Mouse (Mus musculus) CD8-positive naive resting alpha-beta T cell, adult 2 months (primary cell): ENCODE results near the gene Creb3l2.

Source experiments
- DNase-seq, 2 experiments: peaks; one replicate each; pipeline ENCODE4 v3.0.0; 2022; ENCODE audit warnings: low read depth in 2 of 2, low spot score in 2 of 2

Gene Creb3l2

DNA sequence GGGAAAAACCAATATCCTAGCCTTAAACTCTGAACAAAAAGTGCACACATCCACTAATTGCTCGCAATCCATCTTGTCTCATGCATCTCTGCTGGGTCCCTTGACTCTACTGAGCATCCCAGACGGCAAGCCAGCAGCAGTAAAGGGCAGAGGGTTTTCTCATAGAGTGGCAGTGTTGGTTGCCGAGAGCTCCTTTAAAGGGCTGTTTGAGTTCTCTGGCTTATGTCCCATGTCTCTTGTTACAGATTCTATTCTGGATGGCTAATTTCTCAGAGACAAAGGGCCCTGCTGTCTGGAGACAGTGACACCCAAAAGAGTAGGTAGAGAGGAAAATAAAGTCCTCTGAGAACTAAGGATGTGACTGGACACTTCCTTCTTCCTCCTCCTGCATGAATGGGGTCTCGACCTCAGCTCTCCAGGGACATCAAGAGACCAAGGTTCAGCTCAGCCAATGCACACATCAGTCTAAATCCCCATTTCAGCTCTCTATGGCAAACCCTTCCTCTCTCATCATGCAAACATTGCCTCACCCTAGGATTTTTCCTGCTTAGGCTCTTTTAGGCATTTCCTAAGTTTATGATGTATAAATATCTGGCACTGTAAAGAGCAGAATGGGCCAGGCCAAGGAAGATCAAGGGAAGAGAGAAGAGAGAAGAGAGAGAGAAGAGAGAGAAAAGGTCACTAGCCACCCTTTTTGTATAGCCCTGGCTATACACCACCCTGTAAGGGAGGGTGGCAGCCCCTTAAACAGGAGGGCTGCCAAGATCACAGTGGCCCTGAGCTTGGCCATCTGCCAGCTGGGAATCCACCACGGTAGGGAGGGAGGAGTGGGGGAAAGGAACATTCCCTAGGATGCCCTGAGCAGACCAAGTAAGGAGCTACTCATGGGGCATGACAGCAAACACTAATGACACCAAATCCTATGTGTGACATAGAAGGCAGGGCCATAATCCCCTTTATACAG lies 111.8 kb downstream of the Creb3l2 start:
- DNase-seq = no peak

GRCm38 (mm10) chr6:37329376-37329775 lies 112.6 kb downstream of the Creb3l2 start:
- DNase-seq = no peak

DNA sequence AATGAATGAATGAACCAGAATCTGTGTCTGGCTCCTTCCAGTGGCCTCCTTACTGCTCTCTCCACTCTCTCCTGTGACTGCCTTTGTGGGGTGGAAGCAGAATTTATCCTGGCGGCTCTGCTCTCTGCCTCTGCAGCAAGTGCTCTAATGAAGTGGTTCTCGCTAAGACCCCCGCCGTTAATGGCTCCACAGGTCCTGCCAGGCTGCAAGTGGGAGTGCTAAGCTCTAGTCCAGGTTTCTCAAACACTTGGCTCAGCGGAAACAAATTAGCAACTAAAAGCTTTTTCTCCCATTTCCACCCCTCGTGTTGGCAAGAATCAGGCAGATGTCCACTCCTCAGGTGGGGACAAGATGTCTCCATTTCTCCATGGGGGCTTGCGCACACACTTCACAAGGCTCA lies 113.3 kb downstream of the Creb3l2 start:
- no peak for DNase-seq

DNA sequence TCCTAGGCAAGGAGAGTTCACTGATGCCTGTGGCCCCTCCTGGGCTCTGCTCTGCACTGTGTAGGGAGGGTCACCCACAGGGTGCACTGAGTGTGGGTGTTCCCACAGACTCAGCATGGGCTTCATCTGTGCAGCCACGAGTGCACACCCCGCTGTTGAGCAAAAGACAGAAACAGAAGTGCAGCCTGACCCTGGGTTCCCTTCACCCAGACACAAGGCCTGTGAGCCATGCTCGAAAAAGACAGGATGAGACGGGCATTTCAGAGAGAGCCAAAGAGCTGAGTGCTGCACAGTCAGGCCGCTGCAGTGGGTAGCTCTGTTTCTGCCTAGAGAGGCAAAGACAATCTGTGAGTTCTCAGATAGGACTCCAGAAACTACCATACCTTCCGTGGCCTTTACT lies 114.4 kb downstream of the Creb3l2 start:
- no peak for DNase-seq

DNA sequence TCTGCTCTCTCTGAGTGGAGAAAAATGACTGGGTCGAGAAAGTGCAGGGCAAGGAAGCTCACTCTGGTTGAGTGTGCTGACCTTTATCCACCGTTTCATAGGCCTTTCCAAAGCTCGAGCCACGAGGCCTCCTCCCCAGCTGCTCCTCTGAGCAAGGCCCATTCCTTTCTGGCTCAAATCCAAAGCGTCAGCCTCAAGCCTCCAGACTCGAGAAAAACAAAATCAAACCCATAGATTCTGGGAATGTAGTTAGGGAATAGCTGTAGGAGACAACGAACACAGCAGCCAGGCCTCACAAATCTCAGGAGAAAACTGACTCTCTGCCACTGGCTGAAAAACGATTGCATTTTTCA lies 115.4 kb downstream of the Creb3l2 start:
- no peak for DNase-seq

DNA sequence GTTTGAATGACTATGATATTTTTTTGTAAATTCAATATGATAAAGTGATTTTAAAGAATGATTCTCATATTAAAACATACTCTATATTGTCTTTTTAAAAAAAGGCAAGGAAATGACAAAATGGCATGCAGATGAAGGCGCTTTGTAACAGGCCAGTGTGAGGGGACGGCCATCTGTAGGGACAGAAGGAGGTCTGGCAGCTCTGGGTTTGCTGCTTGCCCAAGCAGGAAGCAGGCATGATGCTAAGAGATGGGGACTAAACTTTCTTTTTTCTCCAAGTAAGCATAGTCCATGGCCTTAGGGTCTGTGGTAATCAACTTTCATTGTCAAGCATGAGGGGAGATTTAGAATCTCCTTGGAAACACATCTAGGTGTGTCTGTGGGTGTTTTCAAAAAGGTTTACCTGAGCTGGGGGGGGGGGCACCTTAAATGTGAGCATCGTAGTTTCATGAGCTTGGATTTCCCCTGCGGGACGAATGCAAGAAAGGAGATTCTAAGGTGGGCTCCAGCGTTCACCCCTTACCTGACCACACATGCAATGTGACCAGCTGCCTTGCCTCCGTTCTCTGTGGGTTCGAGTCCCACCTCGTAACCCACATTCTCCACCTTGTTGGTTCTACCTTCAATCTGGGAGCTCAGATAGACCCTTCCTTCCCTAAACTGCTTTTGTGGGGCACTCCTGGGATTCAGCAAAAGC lies 115.9 kb downstream of the Creb3l2 start:
- DNase-seq = no peak

- DNase-seq = no peak
These were observed 116.9 kb downstream of the Creb3l2 start for GRCm38 (mm10) chr6:37325076-37325475.

DNA sequence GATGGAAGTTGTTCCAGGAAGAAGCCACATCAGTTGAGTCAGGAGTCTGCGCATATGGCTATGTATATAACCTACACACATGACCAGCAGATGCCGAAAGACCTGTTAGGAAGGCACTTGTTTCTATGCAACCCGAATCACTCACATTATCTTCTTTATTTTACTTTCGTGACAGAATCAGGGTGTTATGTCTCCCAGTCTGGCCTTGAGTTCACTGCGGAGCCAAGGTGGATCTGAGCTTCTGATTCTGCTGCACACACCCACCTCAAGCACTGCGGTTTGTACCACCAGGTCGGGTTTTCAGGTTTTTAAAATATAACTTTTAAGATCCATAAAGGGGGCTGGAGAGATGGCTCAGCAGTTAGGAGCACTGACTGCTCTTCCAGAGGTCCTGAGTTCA lies 119.3 kb downstream of the Creb3l2 start:
- DNase-seq = no peak

DNA sequence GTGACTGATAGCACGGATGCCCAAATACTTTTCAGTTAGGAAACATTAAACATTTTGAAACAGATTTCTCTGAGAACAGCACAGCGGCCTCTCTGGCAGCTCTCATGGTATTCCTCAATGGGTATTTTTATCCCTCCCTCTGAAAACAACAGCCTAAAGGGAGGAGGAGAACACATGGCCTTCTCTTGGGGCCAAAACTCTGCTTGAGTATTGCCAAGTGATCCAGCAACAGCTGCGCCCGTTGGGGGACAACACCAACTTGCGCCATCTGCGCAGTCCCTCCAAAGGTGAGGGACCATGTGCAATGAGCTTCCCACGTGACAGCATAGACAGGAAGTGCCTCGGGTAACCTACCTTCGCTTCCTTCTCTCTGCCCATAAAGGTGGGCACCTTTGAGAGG lies 119.9 kb downstream of the Creb3l2 start:
- no peak for DNase-seq

GRCm38 (mm10) chr6:37317904-37318303 lies 124.0 kb downstream of the Creb3l2 start:
- no peak for DNase-seq

DNA sequence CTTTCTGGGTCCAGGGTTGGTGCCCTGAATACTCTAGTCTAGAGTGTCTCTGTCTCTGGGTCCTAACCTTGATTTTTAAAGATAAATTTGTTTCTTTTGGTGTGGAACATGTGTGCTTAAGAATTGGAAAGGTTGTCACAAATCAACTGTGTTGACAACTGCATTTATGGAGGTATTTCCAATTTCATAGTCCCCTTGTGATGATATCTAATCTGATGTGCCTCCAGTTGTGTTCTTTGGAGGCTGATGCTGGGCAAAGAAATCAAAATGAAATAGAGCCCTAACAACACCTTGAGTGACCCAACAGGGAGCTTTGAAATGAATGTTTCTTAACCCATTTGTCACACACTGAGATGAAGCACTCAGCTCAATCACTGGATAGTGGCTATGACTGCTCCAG lies 126.5 kb downstream of the Creb3l2 start:
- no peak for DNase-seq

DNA sequence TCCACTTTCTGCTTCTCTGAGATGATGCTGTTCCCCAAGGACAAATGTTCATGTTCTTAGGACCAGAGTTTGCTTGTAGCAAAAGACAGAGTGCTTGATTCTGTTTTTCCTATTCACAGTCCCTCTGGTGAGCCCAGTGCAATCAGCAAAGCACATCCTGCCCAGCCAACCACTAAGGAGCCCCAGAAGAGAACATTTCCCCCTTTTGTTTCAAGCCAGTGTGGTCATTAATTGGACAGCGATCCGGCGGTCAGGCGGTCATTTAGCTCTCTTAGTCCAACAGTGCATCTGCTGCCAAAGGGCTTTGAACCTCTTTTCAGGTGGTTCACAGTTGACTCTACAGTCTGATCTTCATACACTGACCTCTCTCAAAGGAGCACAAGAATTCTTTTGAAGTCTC lies 131.3 kb downstream of the Creb3l2 start:
- DNase-seq = no peak

- DNase-seq = no peak
These were observed 135.3 kb downstream of the Creb3l2 start for GRCm38 (mm10) chr6:37306616-37307015.

- DNase-seq = no peak
These were observed 141.5 kb downstream of the Creb3l2 start for GRCm38 (mm10) chr6:37300492-37300891.

DNA sequence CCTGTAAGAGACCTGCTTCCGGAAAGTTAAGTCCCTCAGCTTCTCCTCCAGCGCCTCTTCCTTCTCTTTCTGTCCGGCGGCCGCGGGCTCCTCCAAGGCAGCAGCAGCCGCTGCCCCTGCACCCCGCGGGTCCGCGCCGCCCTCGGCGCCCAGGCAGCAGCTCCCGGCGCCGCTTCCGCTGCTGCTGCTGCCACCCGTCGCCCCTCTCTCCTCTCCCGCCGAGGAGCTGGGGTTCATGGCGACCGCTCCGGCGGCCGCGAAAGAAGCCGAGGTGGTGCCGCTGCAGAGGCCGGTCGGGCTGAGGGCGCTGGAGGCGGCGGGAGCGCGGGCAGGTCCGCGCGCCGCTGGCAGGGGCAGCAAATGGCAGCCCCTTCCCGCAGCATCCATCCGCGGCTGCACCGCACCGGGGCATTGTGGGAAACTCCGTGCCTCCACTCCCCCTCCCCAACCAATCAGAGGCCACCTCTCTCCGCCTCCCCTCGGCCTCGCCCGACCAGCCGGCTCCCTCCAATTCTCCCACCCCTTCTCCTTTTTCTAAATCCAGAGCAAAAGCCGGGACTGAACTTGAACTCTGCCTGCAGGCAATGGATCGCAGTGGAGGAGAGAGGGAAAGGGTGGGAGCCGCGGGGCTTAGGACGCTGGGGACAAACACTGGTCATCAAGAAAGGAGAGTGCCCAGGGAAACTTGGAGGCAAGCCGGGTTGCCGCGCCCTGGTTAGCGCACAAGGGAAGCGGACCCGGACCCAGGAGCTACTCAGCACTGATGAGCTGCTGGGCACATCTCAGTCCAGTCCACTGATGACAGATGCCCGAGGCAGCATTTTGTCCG lies 142.2 kb downstream of the Creb3l2 start, which contains the start of gene Dgki:
TSS of gene Dgki (minus strand) at position 623 of the 829 bp plus-strand sequence.
- DNase-seq = no peak

GRCm38 (mm10) chr6:37298982-37299381 lies 143.0 kb downstream of the Creb3l2 start:
- no peak for DNase-seq

DNA sequence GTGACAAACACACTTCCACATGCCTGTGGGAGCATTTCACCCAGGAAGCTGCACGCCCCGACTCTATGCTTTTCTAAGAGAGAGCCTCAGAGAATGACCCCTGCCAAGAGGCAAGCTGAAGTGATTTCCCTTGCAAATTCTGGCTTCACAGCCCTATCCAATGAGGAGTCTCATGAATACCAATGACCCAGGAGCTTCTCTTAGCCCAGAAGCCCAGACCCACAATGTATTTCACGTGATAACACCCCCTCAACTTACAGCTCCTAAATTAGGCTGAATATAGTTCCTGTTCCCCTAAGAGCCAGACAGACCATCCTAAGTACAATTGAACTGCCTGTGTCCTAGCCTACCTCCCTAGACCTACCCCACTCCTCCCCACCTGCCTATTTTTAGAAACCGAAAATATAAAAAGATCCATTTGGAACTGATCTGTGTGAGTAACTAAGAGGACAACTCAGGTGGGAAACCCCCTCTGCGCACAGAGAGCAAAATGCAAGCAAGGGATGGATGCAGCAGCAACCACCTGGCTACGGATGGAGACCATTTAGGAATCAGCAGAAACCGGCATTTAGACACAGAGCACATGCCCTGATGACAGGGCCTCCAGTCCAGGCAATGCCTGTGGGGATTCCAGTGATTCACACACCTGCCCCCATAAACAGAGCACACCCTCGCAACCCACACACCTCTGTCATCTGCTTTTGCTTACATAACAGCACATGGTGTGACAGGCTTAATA lies 144.0 kb downstream of the Creb3l2 start:
- DNase-seq = no peak

DNA sequence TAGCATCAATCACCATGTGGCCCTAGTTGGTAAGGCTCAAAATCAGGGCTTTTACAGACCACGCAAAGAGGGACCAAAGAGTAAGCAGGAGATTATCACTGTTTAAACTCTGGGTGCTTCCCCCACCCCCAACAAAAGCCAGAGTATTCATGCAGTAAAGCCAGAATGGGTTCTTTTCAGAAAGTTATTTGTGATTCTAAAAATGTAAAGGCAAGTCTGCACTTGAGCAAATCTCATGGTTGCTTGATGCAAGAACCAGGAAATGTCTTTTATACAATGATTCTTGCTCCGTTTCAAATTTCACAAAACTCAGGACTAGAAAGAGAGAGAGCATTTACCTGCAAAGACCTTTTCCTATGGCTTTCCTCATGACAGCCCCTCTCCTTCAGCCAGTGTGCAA lies 149.9 kb downstream of the Creb3l2 start:
- no peak for DNase-seq

- DNase-seq = no peak
These were observed 150.8 kb downstream of the Creb3l2 start for GRCm38 (mm10) chr6:37291171-37291570.

DNA sequence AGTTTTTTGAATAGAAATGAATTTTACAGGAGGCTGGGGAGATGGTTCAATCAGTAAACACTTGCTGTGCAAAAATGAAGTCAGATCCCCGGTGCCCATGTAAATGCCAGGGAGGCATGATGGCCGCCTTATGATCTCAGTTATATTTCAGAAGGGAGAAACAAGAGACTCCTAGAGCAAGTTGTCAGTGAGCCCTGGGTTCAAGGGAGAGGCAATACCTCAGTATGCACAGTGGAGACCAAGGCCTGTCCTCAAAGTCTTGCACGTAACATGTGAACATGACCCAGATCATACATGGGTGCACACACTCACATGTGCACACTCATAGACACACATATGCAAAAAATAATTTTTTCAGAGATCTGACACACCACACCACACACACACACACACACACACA lies 151.3 kb downstream of the Creb3l2 start:
- DNase-seq = no peak

DNA sequence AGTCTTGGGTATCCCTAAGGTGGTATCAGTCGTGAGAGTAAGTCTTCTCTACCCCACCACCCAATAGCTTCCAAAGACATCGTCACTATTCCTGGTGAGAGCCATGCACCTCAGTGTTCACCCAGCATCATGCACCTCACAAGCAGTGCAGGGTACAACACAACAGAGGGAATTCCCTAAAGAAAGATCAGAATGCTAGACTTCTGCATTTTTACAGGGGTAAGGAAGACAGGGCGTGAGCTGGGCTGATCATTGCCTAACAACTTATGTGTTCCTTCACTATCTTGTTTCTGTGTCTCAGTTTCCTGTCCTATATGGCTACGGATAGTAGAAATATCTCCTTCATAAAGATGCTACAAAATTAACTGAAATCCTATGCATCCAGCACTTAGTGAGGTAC lies 155.8 kb downstream of the Creb3l2 start:
- no peak for DNase-seq
